Mouse (Mus musculus) liver, embryonic 14.5 days (tissue): ENCODE measurements around the gene Dscam.

ENCODE experiments used
- CTCF ChIP-seq: IDR thresholded peaks from 2 replicates; pipeline ENCODE4 v1.5.1; 2016; ENCODE audit warnings: antibody characterized with exemption, low read depth, control low read depth
- EP300 ChIP-seq: IDR thresholded peaks from 2 replicates; pipeline ENCODE4 v1.6.1; 2016; ENCODE audit warnings: antibody characterized with exemption, low read depth

DNA sequence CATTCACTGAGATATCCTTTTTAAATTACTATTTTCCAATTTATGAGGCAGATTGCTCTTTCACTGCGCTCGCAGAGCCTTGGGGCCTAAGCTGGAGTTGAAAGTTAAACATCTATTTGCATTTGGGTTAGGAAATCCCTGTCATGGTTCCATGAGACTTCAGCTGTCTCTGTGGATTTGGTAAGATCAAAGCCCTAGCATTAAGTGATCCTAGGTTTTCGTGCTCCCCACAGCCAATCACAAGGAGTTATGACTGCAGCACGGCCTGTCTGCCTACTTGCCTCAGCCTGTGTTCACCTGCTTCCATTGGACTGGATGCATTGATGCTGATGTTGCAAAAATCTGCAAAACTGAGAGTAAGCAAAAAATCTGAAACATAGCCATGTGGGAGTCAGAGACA lies 198.8 kb downstream of the Dscam start:
- TF ChIP-seq CTCF (no peak), EP300 (no peak)
